Mouse (Mus musculus) WW6 (cell line): Measurements from ENCODE around the gene Tex21.
"Not testable (repeated sequence)": the region's sequence is repeated elsewhere in the genome, so short reads cannot be mapped to it uniquely, and the experiment has no call there.

Experiments used
- DNase-seq: peaks from one replicate; pipeline ENCODE4 v3.0.0-alpha.2; 2013; ENCODE audit warnings: low read depth, low spot score

The Tex21 gene

GRCm38 (mm10) chr12:76256114-76256843 lies 9.7 kb upstream of the Tex21 start:
- no peak for DNase-seq

DNA sequence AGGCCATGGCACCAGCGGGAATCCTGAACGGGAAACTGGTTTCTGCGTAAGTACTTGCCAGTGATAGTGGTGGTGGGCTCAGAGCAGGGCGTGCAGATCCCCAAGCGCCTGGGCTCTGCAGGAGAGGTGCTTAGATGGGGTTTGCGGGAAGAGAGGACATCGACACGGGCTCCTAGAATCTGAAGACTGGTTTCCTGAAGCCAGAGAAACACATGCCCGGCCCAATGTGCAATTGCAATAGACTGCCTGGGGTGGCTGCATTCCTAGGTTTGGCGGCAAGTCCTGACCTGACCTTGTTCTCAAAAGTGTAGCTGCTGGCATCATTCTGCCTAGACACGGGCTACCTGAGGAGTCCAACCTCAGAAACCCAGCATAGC lies 8.9 kb upstream of the Tex21 start:
- DNase-seq, result no peak

DNA sequence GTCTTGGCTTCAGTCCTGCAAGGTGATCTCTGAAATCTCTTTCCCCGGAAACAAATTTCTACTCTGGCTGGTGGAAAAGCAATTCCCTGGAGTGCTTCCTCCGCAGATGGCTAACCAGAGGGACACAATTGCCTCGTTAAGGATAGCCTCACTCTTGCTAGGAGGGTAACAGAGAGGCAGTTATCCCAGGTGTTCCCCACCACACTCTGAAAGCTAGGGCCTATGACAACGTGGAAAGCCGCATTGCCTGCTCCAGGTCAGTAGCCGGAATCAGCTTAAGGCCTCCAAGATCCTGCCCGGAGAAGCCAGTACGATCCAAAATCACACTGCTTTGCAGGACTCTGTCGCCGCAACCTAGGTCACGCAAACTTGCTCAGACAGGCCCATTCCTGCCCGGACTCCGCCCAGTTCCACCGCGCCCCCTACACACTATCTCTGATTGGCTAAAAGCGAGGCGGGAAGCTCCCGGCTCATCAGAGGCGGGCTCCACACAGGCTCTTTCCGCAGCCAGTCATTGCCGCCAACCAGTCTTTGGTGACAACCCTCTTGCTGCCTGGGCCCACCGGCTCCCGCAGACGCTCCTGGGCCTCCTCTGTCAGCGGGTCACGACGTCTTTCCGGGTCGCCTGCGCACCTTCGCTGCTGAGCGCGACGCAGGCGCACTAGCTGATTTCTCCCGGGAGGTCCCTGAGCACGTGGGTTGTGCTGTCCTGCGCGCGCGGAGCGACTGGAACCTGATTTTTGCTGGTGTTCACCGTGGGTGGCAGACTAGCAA lies 8.4 kb upstream of the Tex21 start, which contains the start of gene Mthfd1:
TSS of gene Mthfd1 (plus strand) at position 574 of the 774 bp plus-strand sequence.
- DNase-seq, result peak; percentile 92

DNA sequence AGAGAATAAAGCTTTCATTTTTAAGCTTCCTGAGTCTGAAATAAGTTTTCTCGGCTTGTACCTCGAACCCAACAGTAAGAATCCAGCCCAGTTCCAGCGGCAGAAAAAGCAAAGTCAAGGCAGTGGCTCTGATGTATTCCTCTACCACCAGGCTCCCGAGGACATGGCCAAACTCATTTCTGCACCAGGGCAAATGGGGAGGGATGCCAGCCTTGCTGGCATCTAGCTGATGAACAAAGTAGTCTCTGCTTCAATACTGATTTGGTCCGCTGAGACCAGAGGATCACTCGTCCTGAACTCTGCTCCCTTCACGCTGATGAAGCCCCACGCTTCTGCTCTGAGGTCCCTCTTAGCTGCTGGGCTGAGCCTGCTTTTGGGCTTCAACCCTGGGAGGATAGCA lies 7.4 kb upstream of the Tex21 start:
- DNase-seq, result no peak

DNA sequence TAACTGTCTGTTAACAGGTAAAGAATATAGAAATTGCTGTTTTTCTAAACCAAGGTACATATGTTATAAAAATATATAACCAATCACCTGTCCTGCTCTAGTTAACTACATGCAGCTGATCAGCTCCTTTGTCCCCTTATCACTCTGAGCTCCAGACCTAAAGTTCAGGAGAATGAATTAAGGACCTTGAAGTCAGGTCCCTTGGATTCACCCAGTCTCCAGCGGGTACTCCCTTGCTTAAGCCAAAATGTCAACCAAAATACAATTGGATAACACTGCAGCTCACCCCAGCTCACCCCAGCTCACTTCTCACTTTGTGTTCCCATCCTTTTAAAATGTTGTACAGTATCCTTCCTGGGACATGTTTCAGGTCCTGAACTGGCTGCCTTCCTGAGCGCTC lies 7.0 kb upstream of the Tex21 start:
- no peak for DNase-seq

GRCm38 (mm10) chr12:76253090-76253489 lies 6.5 kb upstream of the Tex21 start:
- DNase-seq, result no peak

GRCm38 (mm10) chr12:76244981-76245380 lies 1.6 kb downstream of the Tex21 start:
- no peak for DNase-seq

GRCm38 (mm10) chr12:76241833-76242232 lies 4.7 kb downstream of the Tex21 start:
- DNase-seq, result no peak

DNA sequence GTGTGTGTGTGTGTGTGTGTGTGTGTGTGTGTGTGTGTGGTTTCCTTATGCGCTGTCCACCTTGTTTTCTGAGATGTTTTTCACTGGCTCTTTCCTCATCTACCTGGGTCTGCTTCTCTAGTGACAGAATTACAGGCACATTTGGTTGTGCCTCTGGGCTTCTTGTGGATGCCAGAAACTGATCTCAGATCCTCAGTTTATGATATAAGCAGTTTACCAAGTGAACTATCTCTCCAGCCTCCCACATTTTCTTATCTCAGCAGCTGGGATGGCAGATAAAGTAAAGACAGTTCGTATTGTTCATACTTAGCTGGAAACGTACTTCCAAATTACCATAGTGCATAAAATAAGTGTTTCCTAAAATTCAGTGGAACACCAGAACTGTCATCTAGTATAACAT lies 5.5 kb downstream of the Tex21 start:
- DNase-seq, result no peak

DNA sequence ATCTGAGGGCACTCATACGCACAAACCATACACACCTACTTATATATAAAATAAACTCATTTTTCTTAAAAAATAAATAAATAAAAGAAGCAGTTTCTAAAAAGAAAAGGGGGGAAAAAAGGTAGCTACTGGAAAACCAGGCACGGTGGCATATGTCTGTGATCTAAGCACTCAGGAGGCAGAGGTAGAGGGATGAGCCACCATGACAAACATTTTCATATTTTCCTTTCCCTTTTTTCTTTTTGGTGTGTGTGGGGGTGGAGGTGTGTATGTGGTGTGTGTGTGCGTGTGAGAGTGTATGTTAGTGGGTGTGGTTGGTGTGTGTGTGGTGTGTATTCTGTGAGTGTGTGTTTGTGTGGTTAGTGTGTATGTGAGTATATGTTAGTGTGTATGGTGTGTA lies 5.9 kb downstream of the Tex21 start:
- no peak for DNase-seq

DNA sequence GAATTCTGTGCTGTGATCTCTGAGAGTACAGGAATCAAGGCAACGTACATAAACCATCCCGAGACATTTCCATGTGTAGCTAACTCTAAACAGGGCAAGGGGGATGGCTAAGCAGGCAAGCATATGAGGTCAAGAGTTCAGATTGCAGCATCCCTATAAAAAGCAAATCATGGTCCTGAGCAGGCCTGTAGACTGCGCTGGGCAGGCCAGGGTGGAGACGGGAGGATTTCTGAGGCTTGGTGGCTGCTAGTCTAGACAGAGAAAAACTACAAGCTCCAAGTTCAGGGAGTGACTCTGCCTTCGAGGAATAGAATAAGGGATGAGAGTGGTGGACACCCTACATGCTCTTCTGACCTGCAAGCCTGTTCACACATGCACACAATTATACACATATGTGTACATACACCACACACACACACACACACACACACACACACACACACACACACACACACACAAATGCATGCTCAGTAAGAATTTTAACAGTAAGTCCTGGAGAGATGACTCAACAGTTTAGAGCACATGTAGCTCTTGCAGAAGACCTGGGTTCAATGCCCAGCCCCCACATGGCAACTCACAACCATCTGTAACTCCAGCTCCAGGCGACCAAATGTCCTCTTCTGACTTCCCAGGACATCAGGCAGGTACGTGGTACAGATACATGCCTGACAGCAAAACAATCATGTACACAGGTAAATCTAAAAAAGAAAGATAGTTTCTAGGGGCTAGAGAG lies 6.5 kb downstream of the Tex21 start:
- no peak for DNase-seq

DNA sequence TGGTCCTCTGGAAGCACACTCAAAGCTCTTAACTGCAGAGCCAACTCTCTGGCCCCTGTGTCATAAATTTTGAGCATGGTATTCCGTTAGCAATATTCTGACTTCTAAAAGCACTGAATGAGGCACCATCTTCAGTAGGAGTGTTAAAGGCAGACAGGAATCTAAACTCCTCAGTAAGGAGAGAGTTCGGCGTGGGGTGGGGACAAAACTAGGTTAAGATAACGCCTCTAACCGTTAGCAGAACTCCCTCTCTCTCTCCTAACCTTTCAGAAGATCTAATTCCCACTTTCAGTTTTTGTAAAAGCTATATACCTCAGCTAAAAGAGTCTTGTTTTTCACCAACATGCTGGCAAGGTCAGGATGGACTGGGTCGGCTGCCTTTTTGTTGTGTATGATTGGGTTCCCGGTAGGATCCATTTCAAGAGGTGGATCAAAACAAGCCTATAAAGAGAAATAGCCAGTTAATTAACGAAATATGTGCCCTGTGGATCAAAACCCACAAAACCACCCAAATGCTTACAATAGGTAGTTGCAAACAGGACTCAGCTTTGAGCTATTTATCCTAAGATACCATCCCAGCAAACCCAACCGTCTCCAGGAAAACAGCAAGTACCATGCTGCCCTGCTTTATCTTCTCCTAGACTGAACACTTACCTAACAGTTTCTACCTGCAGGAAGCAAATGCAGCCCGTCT lies 7.3 kb downstream of the Tex21 start:
- DNase-seq, result no peak

DNA sequence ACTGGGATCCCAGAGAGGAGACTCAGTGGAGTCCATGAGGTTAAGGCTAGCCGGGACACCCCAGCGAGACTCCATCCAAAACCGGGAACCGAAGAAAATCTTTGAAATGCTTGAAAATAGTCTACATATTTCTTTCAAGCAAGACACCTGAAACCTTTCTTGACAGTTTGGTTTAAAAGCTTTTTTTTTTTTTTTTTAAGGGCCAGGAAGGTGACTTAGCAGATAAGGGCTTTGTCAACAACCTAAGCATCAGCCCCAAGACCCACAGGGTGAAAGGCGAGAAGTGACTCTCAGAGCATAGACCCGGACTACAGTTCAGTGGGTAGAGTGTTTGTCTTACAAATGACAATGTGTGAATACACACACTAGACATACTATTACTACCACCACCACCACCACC lies 11.3 kb downstream of the Tex21 start:
- no peak for DNase-seq

DNA sequence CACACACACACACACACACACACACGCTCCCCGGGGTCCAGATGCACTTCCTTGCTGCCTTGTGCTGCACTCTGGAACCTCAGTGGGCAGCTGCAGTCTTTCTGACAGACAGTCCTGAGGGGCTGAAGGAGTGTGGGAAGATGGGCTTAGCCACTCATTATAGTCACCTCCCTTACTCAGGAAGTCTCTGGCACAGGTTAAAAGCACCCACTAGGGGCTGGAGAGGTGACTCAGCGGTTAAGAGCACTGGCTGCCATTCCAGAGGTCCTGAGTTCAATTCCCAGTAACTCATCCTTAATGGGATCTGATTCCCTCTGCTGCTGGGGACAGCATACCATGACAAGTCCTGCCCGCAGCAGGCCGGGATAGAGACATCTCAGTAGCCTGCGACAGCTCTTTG lies 15.9 kb downstream of the Tex21 start:
- no peak for DNase-seq

GRCm38 (mm10) chr12:76222104-76222503 lies 24.4 kb downstream of the Tex21 start:
- not testable (repeated sequence) for DNase-seq

- DNase-seq, result peak; percentile 54
Measured at GRCm38 (mm10) chr12:76216716-76217115, 29.8 kb downstream of the Tex21 start.

DNA sequence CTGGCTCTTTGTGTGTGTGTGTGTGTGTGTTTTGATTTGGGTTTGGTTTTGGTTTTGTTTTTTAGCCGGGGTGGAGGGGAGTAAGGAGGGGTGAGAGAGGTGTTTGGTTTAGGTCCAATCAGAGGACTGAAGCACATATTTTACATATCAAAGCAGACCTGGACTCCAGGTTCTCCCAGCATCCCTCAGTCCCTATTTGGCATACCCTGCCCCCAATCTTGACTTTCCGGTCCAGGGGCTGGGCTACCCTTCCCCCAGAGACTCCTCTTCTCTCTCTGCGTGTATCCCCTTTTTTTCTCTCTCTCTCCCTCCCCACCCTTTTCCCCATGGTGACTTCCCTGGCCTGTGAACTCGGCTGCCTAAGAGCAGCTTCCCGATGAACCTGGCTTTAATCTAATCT lies 31.4 kb downstream of the Tex21 start:
- DNase-seq, result no peak

GRCm38 (mm10) chr12:76209429-76209974 lies 37.0 kb downstream of the Tex21 start:
- DNase-seq, result no peak

GRCm38 (mm10) chr12:76200326-76200725 lies 46.2 kb downstream of the Tex21 start:
- DNase-seq, result no peak

GRCm38 (mm10) chr12:76197071-76197470 lies 49.5 kb downstream of the Tex21 start:
- DNase-seq, result no peak

- DNase-seq, result no peak
Measured at GRCm38 (mm10) chr12:76196709-76197054, 49.9 kb downstream of the Tex21 start.
